Mouse (Mus musculus) kidney, embryonic 14.5 days (tissue): ENCODE data around the gene Zfp653. TPM values are rescaled to one million over a fixed set of nuclear protein-coding genes. Genes with fewer than 3 reads are reported as not detected.

Experiments used
- ATAC-seq: fragments of 200-750 bp; cut with Nextera tagmentation; 2 replicates; pipeline ENCODE4 v1.8.0; 2017; ENCODE audit warnings: moderate number of reproducible peaks, mild to moderate bottlenecking, moderate TSS enrichment, moderate library complexity; ENCODE audit not compliant: low FRiP score, low TSS enrichment
- H3K27ac ChIP-seq: fragments of 300-500 bp; sonication (generic); 2 replicates; pipeline ENCODE4 v1.5.1; 2014; ENCODE audit warnings: low read depth, mild to moderate bottlenecking, low read length, moderate library complexity, mixed read lengths
- H3K27me3 ChIP-seq: fragments of 300-500 bp; sonication (generic); 2 replicates; pipeline ENCODE4 v1.6.1; 2014; ENCODE audit warnings: mild to moderate bottlenecking, low read length; ENCODE audit not compliant: control insufficient read depth, insufficient read depth
- H3K36me3 ChIP-seq: fragments of 300-500 bp; sonication (generic); 2 replicates; pipeline ENCODE4 v1.6.1; 2014; ENCODE audit warnings: low read length, mixed read lengths; ENCODE audit not compliant: control insufficient read depth, insufficient read depth
- H3K4me1 ChIP-seq: fragments of 300-500 bp; sonication (generic); 2 replicates; pipeline ENCODE4 v1.6.1; 2014; ENCODE audit warnings: low read length, mixed read lengths; ENCODE audit not compliant: control insufficient read depth, insufficient read depth
- H3K4me2 ChIP-seq: fragments of 300-500 bp; sonication (generic); replicated peaks from 2 replicates; pipeline ENCODE4 v1.6.1; 2014; ENCODE audit warnings: low read depth, mild to moderate bottlenecking, low read length
- H3K4me3 ChIP-seq: fragments of 300-500 bp; sonication (generic); 2 replicates; pipeline ENCODE4 v1.5.1; 2014; ENCODE audit warnings: mild to moderate bottlenecking, low read length
- H3K9ac ChIP-seq: fragments of 300-500 bp; sonication (generic); 2 replicates; pipeline ENCODE4 v1.6.1; 2014; ENCODE audit warnings: low read depth, mild to moderate bottlenecking, low read length, moderate library complexity
- H3K9me3 ChIP-seq: fragments of 300-500 bp; sonication (generic); 2 replicates; pipeline ENCODE4 v1.6.1; 2016; ENCODE audit warnings: low read length; ENCODE audit not compliant: control insufficient read depth
- WGBS: fragments of 180-500 bp; shearing (Covaris S2); extraction: QIAGEN DNeasy Blood & Tissue Kit; methylation state at CpG from one replicate; pipeline ENCODE4 v1.1.7; 2014; 5-methylcytosine and 5-hydroxymethylcytosine counted together
- polyA plus RNA-seq: library from polyadenylated mRNA; unstranded; fragments of >200 nt; fragmentation: Nextera tagmentation; extraction: Ambion mirVana; gene quantifications from 2 replicates; pipeline ENCODE4 v1.2.1, GENCODE M21; 2014

Zfp653 gene
- polyA plus RNA-seq, 1 experiment from 2014 or later = 9.9 TPM

DNA sequence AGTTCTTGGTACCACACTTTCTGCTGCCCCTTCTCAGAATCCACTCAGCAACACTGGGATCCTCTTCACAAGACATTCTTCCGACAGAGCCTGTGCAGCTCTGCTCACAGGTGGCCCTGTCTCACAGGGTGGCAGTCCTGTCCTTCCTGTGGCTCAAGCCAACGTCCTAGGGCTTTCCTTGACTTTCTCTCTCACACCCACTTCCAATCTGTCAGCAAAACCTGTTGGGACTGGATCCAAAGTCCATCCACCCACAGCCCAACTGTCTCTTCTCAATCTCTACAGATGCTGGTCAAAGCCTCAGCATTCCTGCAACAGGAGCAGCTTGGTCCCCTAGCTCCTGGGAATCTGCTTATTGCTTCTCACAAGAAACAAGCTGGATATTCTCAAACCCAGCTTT is 9.8 kb downstream of the Zfp653 start:
- ATAC-seq = no peak
- WGBS = 73% methylated on average over 2 of the region's 2 CpGs
- Histone ChIP-seq H3K36me3 (peaks cover 69% of the 10 kb centered on the region), H3K4me1 (no peaks in the 10 kb centered on the region), H3K9ac (no peak overlapping the region), H3K4me2 (no peak overlapping the region), H3K27me3 (no peaks in the 10 kb centered on the region), H3K4me3 (no peak overlapping the region), H3K9me3 (no peaks in the 10 kb centered on the region), H3K27ac (no peak overlapping the region)

DNA sequence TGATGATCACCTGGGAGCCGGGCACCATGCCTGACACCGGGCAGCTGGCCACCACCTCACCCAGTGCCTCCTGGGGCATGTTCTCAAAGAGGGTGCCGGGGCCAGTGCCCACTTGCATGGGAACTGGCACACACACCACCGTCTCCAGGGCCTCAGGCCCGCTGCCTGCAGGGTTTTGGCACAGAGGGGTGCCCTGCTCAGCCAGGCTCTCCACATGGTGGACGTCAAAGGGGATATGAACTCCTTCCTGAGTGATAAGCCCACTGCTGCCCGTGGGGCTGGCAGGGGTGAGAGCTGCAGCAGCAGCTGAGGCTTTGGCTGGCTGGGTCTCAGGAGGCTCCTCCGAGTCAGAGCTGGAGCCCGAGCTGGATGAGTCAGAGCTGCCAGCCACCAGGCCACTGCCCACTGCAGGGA is 13.2 kb downstream of the Zfp653 start:
- H3K27ac ChIP-seq = no peak overlapping the region
- WGBS = 93% methylated on average over 9 of the region's 9 CpGs
- no peak overlapping the region for H3K4me3 ChIP-seq
- H3K9me3 ChIP-seq = no peaks in the 10 kb centered on the region
- no peak overlapping the region for H3K9ac ChIP-seq
- peaks cover 39% of the 10 kb centered on the region for H3K36me3 ChIP-seq
- peaks cover 11% of the 10 kb centered on the region for H3K27me3 ChIP-seq
- ATAC-seq = no peak
- peaks cover 6% of the 10 kb centered on the region for H3K4me1 ChIP-seq
- H3K4me2 ChIP-seq = no peak overlapping the region

DNA sequence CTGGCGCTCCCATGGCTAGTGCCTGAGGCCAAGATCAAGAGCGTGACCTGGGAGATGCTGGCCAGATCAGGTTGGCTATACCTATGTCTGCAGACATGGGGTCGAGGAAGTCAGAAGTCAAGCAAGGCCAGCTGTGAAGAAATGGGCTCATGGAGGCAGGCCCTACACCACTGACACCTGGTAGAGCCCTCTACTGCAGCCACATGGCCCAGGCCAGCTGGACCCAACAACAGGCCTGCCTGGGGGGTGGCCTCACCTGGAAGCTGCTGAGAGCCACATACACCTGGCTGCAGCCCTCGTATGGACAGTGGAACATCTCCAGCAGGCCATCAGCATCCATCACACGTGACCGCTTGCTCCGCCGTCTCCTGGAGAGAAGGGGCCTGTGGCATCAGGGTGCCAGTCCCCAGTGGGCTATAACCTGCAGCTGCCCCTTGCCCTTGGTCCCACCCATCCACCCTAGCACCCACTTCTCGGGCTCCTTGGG is 14.1 kb downstream of the Zfp653 start:
- Histone ChIP-seq H3K27me3 (peaks cover 20% of the 10 kb centered on the region), H3K9ac (no peak overlapping the region), H3K4me3 (no peak overlapping the region), H3K9me3 (no peaks in the 10 kb centered on the region), H3K27ac (no peak overlapping the region), H3K4me1 (peaks cover 6% of the 10 kb centered on the region), H3K4me2 (no peak overlapping the region), H3K36me3 (peaks cover 35% of the 10 kb centered on the region)
- ATAC-seq = no peak
- 92% methylated on average over 9 of the region's 9 CpGs for WGBS

DNA sequence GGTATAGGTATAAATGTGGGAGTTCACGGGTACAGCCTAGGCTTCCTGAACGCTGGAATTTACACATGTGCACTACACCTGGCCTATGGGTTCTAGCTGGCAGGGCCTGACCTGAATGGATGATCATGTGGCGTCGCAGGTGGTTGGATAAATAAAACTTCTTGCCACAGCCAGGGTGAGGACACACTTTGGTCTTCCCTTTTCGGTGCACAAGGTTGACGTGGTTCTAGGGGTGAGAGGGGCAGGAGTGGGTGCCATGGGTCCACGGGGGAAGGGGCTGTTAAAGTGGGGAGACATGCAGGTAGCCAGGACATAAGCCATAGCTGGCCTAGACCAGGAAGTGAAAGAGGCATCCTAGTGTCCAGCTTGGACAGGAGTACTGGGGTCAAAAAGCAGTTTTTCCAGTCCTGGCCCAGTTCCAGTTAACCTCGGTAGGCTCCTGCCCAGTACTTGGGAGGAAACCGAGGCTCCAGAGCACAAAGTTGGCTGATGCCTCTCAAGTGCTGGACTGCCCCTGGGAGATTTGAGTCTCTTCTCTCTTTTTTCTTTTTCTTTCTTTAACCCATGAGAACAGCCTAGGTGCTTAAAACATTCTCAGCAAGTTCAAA is 14.8 kb downstream of the Zfp653 start:
- 80% methylated on average over 9 of the region's 9 CpGs for WGBS
- ATAC-seq = no peak

DNA sequence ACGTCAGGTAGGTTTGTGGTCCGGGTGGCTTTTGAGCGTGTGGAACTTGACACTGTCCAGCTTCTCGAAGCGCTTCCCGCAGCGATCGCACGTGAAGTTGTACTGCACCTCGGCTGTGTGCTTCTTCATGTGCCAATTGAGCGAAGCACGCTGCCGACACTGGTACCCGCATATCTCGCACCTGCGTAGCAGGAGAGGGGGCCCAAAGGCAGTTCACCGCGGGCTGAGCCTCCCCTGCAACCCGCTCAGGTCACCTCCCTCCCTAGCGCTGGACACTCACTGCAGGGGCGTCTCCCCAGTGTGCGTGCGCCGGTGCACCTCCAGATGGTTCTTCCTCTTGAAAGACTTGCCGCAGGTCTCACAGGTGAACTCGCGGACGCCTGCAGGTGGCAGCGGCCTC is 15.5 kb downstream of the Zfp653 start:
- Histone ChIP-seq H3K9ac (no peak overlapping the region), H3K4me1 (peaks cover 17% of the 10 kb centered on the region), H3K4me2 (no peak overlapping the region), H3K36me3 (peaks cover 23% of the 10 kb centered on the region), H3K4me3 (no peak overlapping the region), H3K27me3 (peaks cover 34% of the 10 kb centered on the region), H3K9me3 (no peaks in the 10 kb centered on the region), H3K27ac (no peak overlapping the region)
- no peak for ATAC-seq
- 39% methylated on average over 28 of the region's 29 CpGs for WGBS

More for the DNA sequence above, 14.8 kb downstream of the Zfp653 start:
- Histone ChIP-seq H3K27me3 (peaks cover 27% of the 10 kb centered on the region), H3K36me3 (peaks cover 30% of the 10 kb centered on the region), H3K4me1 (peaks cover 10% of the 10 kb centered on the region), H3K27ac (no peak overlapping the region), H3K4me3 (no peak overlapping the region), H3K9ac (no peak overlapping the region), H3K9me3 (no peaks in the 10 kb centered on the region), H3K4me2 (no peak overlapping the region)

DNA sequence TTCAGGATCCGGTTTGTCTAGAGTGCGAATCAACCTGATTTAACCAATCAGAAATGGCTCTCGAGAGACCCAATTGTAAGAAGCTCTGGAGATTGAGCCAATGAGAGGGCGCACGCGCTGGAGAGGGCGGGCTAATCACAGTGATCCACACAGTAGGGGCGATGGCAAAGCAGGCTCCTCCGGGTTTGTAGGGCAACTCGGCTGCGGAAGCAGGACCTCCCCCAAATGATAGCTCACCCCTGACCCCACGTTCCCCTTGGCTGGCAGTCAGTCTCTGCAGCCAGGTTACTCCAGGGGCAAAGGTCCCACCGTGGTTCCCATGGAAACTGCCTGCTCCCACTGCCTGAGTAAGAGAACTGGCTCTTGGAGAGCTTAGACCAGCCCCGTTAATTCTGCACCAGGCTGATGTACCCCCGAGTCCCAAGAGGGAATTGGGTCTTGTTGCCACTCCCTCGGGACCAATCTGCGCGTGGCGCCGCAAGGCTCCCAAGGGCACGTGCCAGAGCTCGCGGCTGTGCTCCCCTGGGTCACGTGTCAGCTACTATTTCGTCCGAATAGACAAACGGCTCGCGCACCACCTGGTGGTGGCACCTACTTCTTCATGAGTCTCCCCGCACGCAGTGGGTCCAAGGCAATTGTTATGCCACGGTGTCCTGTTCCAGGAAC is 16.6 kb downstream of the Zfp653 start:
- H3K27me3 ChIP-seq = peaks cover 45% of the 10 kb centered on the region

DNA sequence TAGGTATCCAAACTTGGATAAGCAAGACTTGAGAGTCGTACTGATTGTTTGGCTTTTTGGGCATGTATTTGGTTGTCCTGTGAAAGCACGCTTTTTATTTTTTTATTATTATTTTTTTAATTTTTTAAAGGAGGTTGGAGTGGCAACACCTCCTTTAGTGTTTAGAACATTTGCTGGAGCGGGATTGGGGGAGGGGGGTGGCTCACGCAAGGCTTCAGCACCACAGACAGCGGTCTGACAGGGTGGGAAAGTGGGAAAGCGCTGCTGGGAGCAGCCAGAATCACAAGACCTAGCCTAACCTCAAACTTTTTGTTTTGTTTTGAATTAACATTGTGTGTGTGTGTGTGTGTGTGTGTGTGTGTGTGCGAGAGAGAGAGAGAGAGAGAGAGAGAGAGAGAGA is 17.5 kb downstream of the Zfp653 start:
- H3K27ac ChIP-seq = no peak overlapping the region
- H3K9ac ChIP-seq = no peak overlapping the region
- 31% methylated on average over 7 of the region's 7 CpGs for WGBS
- ATAC-seq = no peak
- peaks cover 13% of the 10 kb centered on the region for H3K36me3 ChIP-seq
- H3K27me3 ChIP-seq = peaks cover 49% of the 10 kb centered on the region
- H3K4me3 ChIP-seq = no peak overlapping the region
- peaks cover 20% of the 10 kb centered on the region for H3K4me1 ChIP-seq
- H3K4me2 ChIP-seq = no peak overlapping the region
- no peaks in the 10 kb centered on the region for H3K9me3 ChIP-seq

More for the DNA sequence above, 16.6 kb downstream of the Zfp653 start:
- Histone ChIP-seq H3K36me3 (peaks cover 21% of the 10 kb centered on the region), H3K27ac (no peak overlapping the region), H3K4me1 (peaks cover 20% of the 10 kb centered on the region), H3K9me3 (no peaks in the 10 kb centered on the region), H3K9ac (no peak overlapping the region), H3K4me2 (peak overlapping the region; percentile 30; the same call in 1 of the 2 replicates), H3K4me3 (no peak overlapping the region; the same call in 1 of the 2 replicates)
- 3% methylated on average over 32 of the region's 32 CpGs for WGBS
- ATAC-seq = peak; percentile 47; the same call in 1 of the 2 replicates

DNA sequence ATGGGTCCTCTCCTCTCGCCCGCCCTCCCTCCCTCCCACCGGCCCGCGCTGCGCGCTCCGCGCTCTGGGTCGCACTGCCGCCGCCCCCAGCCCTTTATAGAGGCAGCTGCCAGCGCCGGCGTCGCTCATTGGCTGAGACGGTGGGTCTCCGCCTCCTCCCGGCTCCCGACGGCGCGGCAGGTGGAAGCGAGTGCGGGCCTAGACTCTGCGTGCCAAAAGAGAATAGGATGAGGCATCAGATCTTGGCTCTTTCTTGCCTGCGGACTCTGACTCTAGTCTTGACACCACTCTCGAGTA is 19.3 kb downstream of the Zfp653 start, which contains the start of gene Elavl3:
Elavl3 (minus strand) TSS at position 66 of the 297 bp plus-strand sequence.
- peak within 1 kb of the TSS; percentile 34 for H3K4me3 ChIP-seq
- H3K9ac ChIP-seq = no peak within 1 kb of the TSS; the same call in 1 of the 2 replicates
- peaks cover 20% of the 10 kb centered on the region for H3K4me1 ChIP-seq
- no peak for ATAC-seq
- no peak within 1 kb of the TSS for H3K27ac ChIP-seq
- no peaks in the 10 kb centered on the region for H3K9me3 ChIP-seq
- WGBS = 3% methylated on average over 18 of the region's 28 CpGs
- peak within 1 kb of the TSS; percentile 74 for H3K4me2 ChIP-seq
- H3K36me3 ChIP-seq = no peaks in the 10 kb centered on the region
- H3K27me3 ChIP-seq = peaks cover 49% of the 10 kb centered on the region
